Mouse (Mus musculus) kidney, adult 2 months (tissue): ENCODE results near the gene Rsbn1l.

Source experiments
- CTCF ChIP-seq: fragments of 200-500 bp; conservative IDR thresholded peaks from 2 replicates; pipeline ENCODE4 v1.5.1; 2011; ENCODE audit warnings: low read depth, mild to moderate bottlenecking, control low read depth, low read length, moderate library complexity, mixed read lengths; ENCODE audit not compliant: insufficient read depth, insufficient read length
- POLR2A ChIP-seq: fragments of 200-500 bp; IDR thresholded peaks from one replicate; pipeline ENCODE4 v1.6.1; 2011; ENCODE audit warnings: low read depth, low read length, control low read depth

GRCm38 (mm10) chr5:20925451-20925850, 30.7 kb downstream of the Rsbn1l start:
- TF ChIP-seq POLR2A (no peak), CTCF (no peak)
